Mouse (Mus musculus) G1E (cell line): ENCODE measurements around the gene Fam69b.

Experiments
- CTCF ChIP-seq: IDR thresholded peaks from 2 replicates; pipeline ENCODE4 v1.5.1; 2012; ENCODE audit warnings: low read depth, low read length, inconsistent platforms, mixed read lengths
- GATA1 ChIP-seq: IDR thresholded peaks from 2 replicates; pipeline ENCODE4 v1.6.1; 2012; ENCODE audit warnings: borderline replicate concordance, low read length, inconsistent platforms, mixed read lengths
- GATA2 ChIP-seq: IDR thresholded peaks from 2 replicates; pipeline ENCODE4 v1.6.1; 2012; ENCODE audit warnings: low read depth, low read length, inconsistent platforms, borderline replicate concordance
- POLR2AphosphoS5 ChIP-seq: IDR thresholded peaks from 2 replicates; pipeline ENCODE4 v1.6.1; 2012; ENCODE audit warnings: low read depth, low read length, inconsistent platforms; ENCODE audit not compliant: insufficient replicate concordance
- TAL1 ChIP-seq: conservative IDR thresholded peaks from 2 replicates; pipeline ENCODE4 v1.6.1; 2012; ENCODE audit warnings: low read depth, low read length, inconsistent platforms, mixed read lengths

DNA sequence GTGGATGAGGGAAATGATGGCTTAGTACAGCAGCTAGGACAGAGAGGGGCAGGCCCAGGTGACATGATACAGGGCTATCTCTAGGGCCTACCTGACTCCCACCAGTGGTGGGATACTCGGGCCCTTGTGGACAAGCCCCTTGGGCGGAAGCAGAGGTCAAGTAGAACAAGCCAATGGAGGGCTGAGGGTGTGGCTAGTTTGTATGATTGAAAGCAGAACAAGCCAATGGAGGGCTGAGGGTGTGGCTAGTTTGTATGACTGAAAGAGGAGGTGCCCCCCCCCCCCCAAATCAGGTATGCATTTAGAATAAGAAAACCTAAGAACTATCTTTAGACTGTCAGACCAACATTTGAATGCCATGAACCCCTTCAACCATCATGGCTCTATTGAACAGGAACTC, 46.1 kb upstream of the Fam69b start:
- TF ChIP-seq POLR2AphosphoS5, result no peak
- TF ChIP-seq CTCF, result no peak
- TF ChIP-seq GATA1, result no peak
- no peak for TF ChIP-seq TAL1
- TF ChIP-seq GATA2, result no peak
